Mouse (Mus musculus): ENCODE data around the gene Olfr1025-ps1. TPM values are rescaled to one million over a fixed set of nuclear protein-coding genes. Genes with fewer than 3 reads are reported as not detected.

Gene Olfr1025-ps1
- polyA plus RNA-seq (2015; fragmentation: Nextera tagmentation; extraction: Ambion mirVana) = not detected in 2 replicates

GRCm38 (mm10) chr2:85914893-85915292, at the start of gene Olfr1025-ps1:
Gene Olfr1025-ps1, plus strand, starts transcription at chr2:85915193.
- Histone ChIP-seq H3K27ac (no peak within 1 kb of the TSS), H3K4me1 (replicated peaks) (no peaks in the 10 kb centered on the region), H3K36me3 (no peaks in the 10 kb centered on the region), H3K4me3 (replicated peaks) (no peak within 1 kb of the TSS), H3K4me2 (replicated peaks) (no peak within 1 kb of the TSS), H3K9ac (no peak within 1 kb of the TSS), H3K27me3 (replicated peaks) (no peaks in the 10 kb centered on the region), H3K9me3 (no peaks in the 10 kb centered on the region)
- 65% methylated on average over 1 of the region's 1 CpGs for WGBS
- no peak for ATAC-seq

- 35% methylated on average over 2 of the region's 2 CpGs for WGBS
- no peak within 1 kb of the TSS for H3K4me3 ChIP-seq (replicated peaks)
- no peak within 1 kb of the TSS for H3K4me2 ChIP-seq (replicated peaks)
- no peak within 1 kb of the TSS for H3K27ac ChIP-seq
- no peaks in the 10 kb centered on the region for H3K36me3 ChIP-seq
- H3K9me3 ChIP-seq = no peaks in the 10 kb centered on the region
- H3K27me3 ChIP-seq (replicated peaks) = no peaks in the 10 kb centered on the region
- no peak within 1 kb of the TSS for H3K9ac ChIP-seq
- no peak for ATAC-seq
- H3K4me1 ChIP-seq (replicated peaks) = no peaks in the 10 kb centered on the region
Observed at GRCm38 (mm10) chr2:85868294-85868693, 46.7 kb upstream of the Olfr1025-ps1 start, which contains the start of gene Olfr1022. Gene Olfr1022, plus strand, starts transcription at chr2:85868594.

- no peaks in the 10 kb centered on the region for H3K9me3 ChIP-seq
- H3K27me3 ChIP-seq (replicated peaks) = no peaks in the 10 kb centered on the region
- H3K36me3 ChIP-seq = no peaks in the 10 kb centered on the region
- no peak for ATAC-seq
- H3K4me1 ChIP-seq (replicated peaks) = no peaks in the 10 kb centered on the region
- 71% methylated on average over 2 of the region's 2 CpGs for WGBS
- H3K27ac ChIP-seq = no peak within 1 kb of the TSS
- no peak within 1 kb of the TSS for H3K4me2 ChIP-seq (replicated peaks)
- H3K4me3 ChIP-seq (replicated peaks) = no peak within 1 kb of the TSS
- no peak within 1 kb of the TSS for H3K9ac ChIP-seq
Observed at GRCm38 (mm10) chr2:85885340-85885739, 29.7 kb upstream of the Olfr1025-ps1 start, which contains the start of gene Olfr1023. Gene Olfr1023, plus strand, starts transcription at chr2:85885640.

GRCm38 (mm10) chr2:85904952-85905351, 10.0 kb upstream of the Olfr1025-ps1 start, which contains the start of gene Olfr1024:
Gene Olfr1024, minus strand, starts transcription at chr2:85905052.
- H3K4me3 ChIP-seq (replicated peaks) = no peak within 1 kb of the TSS
- 85% methylated on average over 3 of the region's 3 CpGs for WGBS
- no peak within 1 kb of the TSS for H3K27ac ChIP-seq
- no peak within 1 kb of the TSS for H3K9ac ChIP-seq
- H3K9me3 ChIP-seq = no peaks in the 10 kb centered on the region
- no peaks in the 10 kb centered on the region for H3K4me1 ChIP-seq (replicated peaks)
- no peak within 1 kb of the TSS for H3K4me2 ChIP-seq (replicated peaks)
- no peaks in the 10 kb centered on the region for H3K27me3 ChIP-seq (replicated peaks)
- no peaks in the 10 kb centered on the region for H3K36me3 ChIP-seq
- ATAC-seq = no peak

GRCm38 (mm10) chr2:85913197-85913596, 1.8 kb upstream of the Olfr1025-ps1 start:
- Histone ChIP-seq H3K4me1 (replicated peaks) (no peaks in the 10 kb centered on the region), H3K27ac (no peak overlapping the region), H3K9me3 (no peaks in the 10 kb centered on the region), H3K36me3 (no peaks in the 10 kb centered on the region), H3K4me3 (replicated peaks) (no peak overlapping the region), H3K9ac (no peak overlapping the region), H3K4me2 (replicated peaks) (no peak overlapping the region), H3K27me3 (replicated peaks) (no peaks in the 10 kb centered on the region)
- ATAC-seq = no peak

GRCm38 (mm10) chr2:85921258-85921657, 6.3 kb downstream of the Olfr1025-ps1 start, which contains the start of gene Olfr1026:
Gene Olfr1026, plus strand, starts transcription at chr2:85921558.
- ATAC-seq = no peak
- Histone ChIP-seq H3K36me3 (no peaks in the 10 kb centered on the region), H3K27me3 (replicated peaks) (no peaks in the 10 kb centered on the region), H3K4me1 (replicated peaks) (no peaks in the 10 kb centered on the region), H3K9ac (no peak within 1 kb of the TSS), H3K27ac (no peak within 1 kb of the TSS), H3K4me3 (replicated peaks) (no peak within 1 kb of the TSS), H3K4me2 (replicated peaks) (no peak within 1 kb of the TSS), H3K9me3 (no peaks in the 10 kb centered on the region)
- 87% methylated on average over 3 of the region's 3 CpGs for WGBS

GRCm38 (mm10) chr2:85950137-85950536, 35.1 kb downstream of the Olfr1025-ps1 start, which contains the start of gene Olfr1028:
Gene Olfr1028, plus strand, starts transcription at chr2:85950437.
- Histone ChIP-seq H3K9ac (no peak within 1 kb of the TSS), H3K4me2 (replicated peaks) (no peak within 1 kb of the TSS), H3K4me3 (replicated peaks) (no peak within 1 kb of the TSS), H3K9me3 (no peaks in the 10 kb centered on the region), H3K36me3 (no peaks in the 10 kb centered on the region), H3K4me1 (replicated peaks) (no peaks in the 10 kb centered on the region), H3K27ac (no peak within 1 kb of the TSS), H3K27me3 (replicated peaks) (no peaks in the 10 kb centered on the region)
- no peak for ATAC-seq
- WGBS = 89% methylated on average over 1 of the region's 1 CpGs

Other genes starting within 250 kb of the Olfr1025-ps1 start
- gene Olfr1006, start 236.4 kb upstream of the Olfr1025-ps1 start, polyA plus RNA-seq (2015; fragmentation: Nextera tagmentation; extraction: Ambion mirVana) = not detected in 2 replicates
- not detected in 2 replicates for gene Olfr1008, start 225.8 kb upstream of the Olfr1025-ps1 start, polyA plus RNA-seq (2015; fragmentation: Nextera tagmentation; extraction: Ambion mirVana)
- not detected in 2 replicates for gene Olfr1009, start 199.8 kb upstream of the Olfr1025-ps1 start, polyA plus RNA-seq (2015; fragmentation: Nextera tagmentation; extraction: Ambion mirVana)
- gene Olfr1012, start 152.4 kb upstream of the Olfr1025-ps1 start, polyA plus RNA-seq (2015; fragmentation: Nextera tagmentation; extraction: Ambion mirVana) = not detected in 2 replicates
- gene Olfr1013, start 148.1 kb upstream of the Olfr1025-ps1 start, polyA plus RNA-seq (2015; fragmentation: Nextera tagmentation; extraction: Ambion mirVana) = not detected in 2 replicates
- gene Olfr1014, start 142.5 kb upstream of the Olfr1025-ps1 start, polyA plus RNA-seq (2015; fragmentation: Nextera tagmentation; extraction: Ambion mirVana) = not detected in 2 replicates
- gene Olfr1015, start 133.2 kb upstream of the Olfr1025-ps1 start, polyA plus RNA-seq (2015; fragmentation: Nextera tagmentation; extraction: Ambion mirVana) = not detected in 2 replicates
- not detected in 2 replicates for gene Olfr1016, start 112.6 kb upstream of the Olfr1025-ps1 start, polyA plus RNA-seq (2015; fragmentation: Nextera tagmentation; extraction: Ambion mirVana)
- gene Olfr1018, start 96.7 kb upstream of the Olfr1025-ps1 start, polyA plus RNA-seq (2015; fragmentation: Nextera tagmentation; extraction: Ambion mirVana) = not detected in 2 replicates
- gene Olfr1019, start 69.7 kb upstream of the Olfr1025-ps1 start, polyA plus RNA-seq (2015; fragmentation: Nextera tagmentation; extraction: Ambion mirVana) = not detected in 2 replicates
- gene Olfr1020, start 68.2 kb upstream of the Olfr1025-ps1 start, polyA plus RNA-seq (2015; fragmentation: Nextera tagmentation; extraction: Ambion mirVana) = not detected in 2 replicates
- not detected in 2 replicates for gene Olfr1022, start 46.6 kb upstream of the Olfr1025-ps1 start, polyA plus RNA-seq (2015; fragmentation: Nextera tagmentation; extraction: Ambion mirVana)
- gene Olfr1023, start 29.6 kb upstream of the Olfr1025-ps1 start, polyA plus RNA-seq (2015; fragmentation: Nextera tagmentation; extraction: Ambion mirVana) = not detected in 2 replicates
- gene Olfr1024, start 10.1 kb upstream of the Olfr1025-ps1 start, polyA plus RNA-seq (2015; fragmentation: Nextera tagmentation; extraction: Ambion mirVana) = not detected in 2 replicates
- not detected in 2 replicates for gene Olfr1026, start 6.4 kb downstream of the Olfr1025-ps1 start, polyA plus RNA-seq (2015; fragmentation: Nextera tagmentation; extraction: Ambion mirVana)
- not detected in 2 replicates for gene Olfr1028, start 35.2 kb downstream of the Olfr1025-ps1 start, polyA plus RNA-seq (2015; fragmentation: Nextera tagmentation; extraction: Ambion mirVana)
- not detected in 2 replicates for gene Olfr1029, start 58.7 kb downstream of the Olfr1025-ps1 start, polyA plus RNA-seq (2015; fragmentation: Nextera tagmentation; extraction: Ambion mirVana)
- not detected in 2 replicates for gene Olfr1030, start 64.1 kb downstream of the Olfr1025-ps1 start, polyA plus RNA-seq (2015; fragmentation: Nextera tagmentation; extraction: Ambion mirVana)
- gene Olfr1031, start 75.1 kb downstream of the Olfr1025-ps1 start, polyA plus RNA-seq (2015; fragmentation: Nextera tagmentation; extraction: Ambion mirVana) = not detected in 2 replicates
- gene Olfr1032, start 90.3 kb downstream of the Olfr1025-ps1 start, polyA plus RNA-seq (2015; fragmentation: Nextera tagmentation; extraction: Ambion mirVana) = not detected in 2 replicates
- gene Olfr1033, start 105.4 kb downstream of the Olfr1025-ps1 start, polyA plus RNA-seq (2015; fragmentation: Nextera tagmentation; extraction: Ambion mirVana) = 2.8 and 3.4 TPM in 2 replicates
- 0.03 and 0.06 TPM in 2 replicates for gene Olfr1034, start 130.7 kb downstream of the Olfr1025-ps1 start, polyA plus RNA-seq (2015; fragmentation: Nextera tagmentation; extraction: Ambion mirVana)
- gene Olfr1036, start 158.8 kb downstream of the Olfr1025-ps1 start, polyA plus RNA-seq (2015; fragmentation: Nextera tagmentation; extraction: Ambion mirVana) = not detected in 2 replicates
- not detected in 2 replicates for gene Olfr1037, start 172.2 kb downstream of the Olfr1025-ps1 start, polyA plus RNA-seq (2015; fragmentation: Nextera tagmentation; extraction: Ambion mirVana)
- not detected in 2 replicates for gene Olfr1039, start 220.7 kb downstream of the Olfr1025-ps1 start, polyA plus RNA-seq (2015; fragmentation: Nextera tagmentation; extraction: Ambion mirVana)
- not detected in 2 replicates for gene Olfr1040, start 231.5 kb downstream of the Olfr1025-ps1 start, polyA plus RNA-seq (2015; fragmentation: Nextera tagmentation; extraction: Ambion mirVana)
- not detected in 2 replicates for gene Olfr1042, start 246.6 kb downstream of the Olfr1025-ps1 start, polyA plus RNA-seq (2015; fragmentation: Nextera tagmentation; extraction: Ambion mirVana)